In genomic region chr1:177455466-177455865, GRCm38 (mm10) we compare ENCODE assay signal across 16 mouse cellular contexts.
"Had no signal": no experiment of that assay in that cellular context is flagged by ENCODE, and none has a peak within 500 bp of the region (broad histone marks: within the 10 kb centered on the region; RNA-seq: fewer than 3 reads in every experiment).

No protein-coding gene starts in this region.

- DNase-seq: kidney, adult 9 months; kidney, postnatal 36 days; lung, postnatal 14 days; right cerebral cortex, postnatal 14 days; thymus, adult 2 months; thymus, postnatal 25 days had no signal

- H3K36me3 ChIP-seq: limb, embryonic 15.5 days; liver, embryonic 12.5 days; lung, embryonic 15.5 days; midbrain, embryonic 15.5 days; neural tube, embryonic 12.5 days; stomach, embryonic 15.5 days had no signal

- ATAC-seq: liver, embryonic 12.5 days; midbrain, embryonic 15.5 days had no signal

- H3K9me3 ChIP-seq: limb, embryonic 15.5 days; liver, embryonic 12.5 days; lung, embryonic 15.5 days; megakaryocyte, embryonic 14.5 days; midbrain, embryonic 15.5 days; neural tube, embryonic 12.5 days; stomach, embryonic 15.5 days had no signal

- H3K27ac ChIP-seq: kidney, postnatal 0 days; limb, embryonic 15.5 days; liver, embryonic 12.5 days; lung, embryonic 15.5 days; macrophage; midbrain, embryonic 15.5 days; neural tube, embryonic 12.5 days; stomach, embryonic 15.5 days had no signal

- H3K27me3 ChIP-seq: limb, embryonic 15.5 days; liver, embryonic 12.5 days; lung, embryonic 15.5 days; midbrain, embryonic 15.5 days; neural tube, embryonic 12.5 days; stomach, embryonic 15.5 days had no signal

- H3K9ac ChIP-seq: limb, embryonic 15.5 days; liver, embryonic 12.5 days; lung, embryonic 15.5 days; midbrain, embryonic 15.5 days; neural tube, embryonic 12.5 days; stomach, embryonic 15.5 days had no signal

- H3K4me1 ChIP-seq: liver, embryonic 12.5 days; stomach, embryonic 15.5 days had no signal

- H3K4me3 ChIP-seq: limb, embryonic 15.5 days; liver, embryonic 12.5 days; lung, embryonic 15.5 days; megakaryocyte, embryonic 14.5 days; midbrain, embryonic 15.5 days; neural tube, embryonic 12.5 days; stomach, embryonic 15.5 days had no signal

- H3K4me2 ChIP-seq: limb, embryonic 15.5 days; liver, embryonic 12.5 days; lung, embryonic 15.5 days; midbrain, embryonic 11.5 days; midbrain, embryonic 15.5 days; neural tube, embryonic 12.5 days; stomach, embryonic 15.5 days had no signal
